Mouse (Mus musculus): Measurements from ENCODE around the gene Gpx1. TPM values are rescaled to one million over a fixed set of nuclear protein-coding genes. Genes with fewer than 3 reads are reported as not detected.

Gpx1 gene
- polyA plus RNA-seq, 1 experiment = 294 TPM

- Histone ChIP-seq H3K4me1 (ENCODE audit: control insufficient read depth, insufficient read depth, low read length) (peaks cover 11% of the 10 kb centered on the region), H3K4me3 (ENCODE audit: insufficient read depth, low read length) (no peak overlapping the region), H3K27ac (ENCODE audit: insufficient read depth, low read length) (no peak overlapping the region)
- no peak for TF ChIP-seq POLR2A (IDR thresholded peaks at IDR 0.05; ENCODE audit: extremely low read depth, insufficient read depth, low read length)
- TF ChIP-seq CTCF (IDR thresholded peaks at IDR 0.05; ENCODE audit: extremely low read depth, insufficient read depth, low read length) = no peak
Observed at GRCm38 (mm10) chr9:108344471-108344870, 5.8 kb downstream of the Gpx1 start.

- Histone ChIP-seq H3K4me1 (ENCODE audit: control insufficient read depth, insufficient read depth, low read length) (peaks cover 7% of the 10 kb centered on the region; the same call in 1 of the 2 replicates), H3K4me3 (ENCODE audit: insufficient read depth, low read length) (peak overlapping the region; percentile 77), H3K27ac (ENCODE audit: insufficient read depth, low read length) (peak overlapping the region; percentile 97)
- no peak for TF ChIP-seq POLR2A (IDR thresholded peaks at IDR 0.05; ENCODE audit: extremely low read depth, insufficient read depth, low read length)
- no peak for TF ChIP-seq CTCF (IDR thresholded peaks at IDR 0.05; ENCODE audit: extremely low read depth, insufficient read depth, low read length)
Observed at GRCm38 (mm10) chr9:108347024-108347423, 8.3 kb downstream of the Gpx1 start.

- TF ChIP-seq CTCF (IDR thresholded peaks at IDR 0.05; ENCODE audit: extremely low read depth, insufficient read depth, low read length) (no peak), POLR2A (IDR thresholded peaks at IDR 0.05; ENCODE audit: extremely low read depth, insufficient read depth, low read length) (peak; percentile 60; the same call in 1 of the 2 replicates)
- peak within 1 kb of the TSS; percentile 77 for H3K4me3 ChIP-seq (ENCODE audit: insufficient read depth, low read length)
- peaks cover 7% of the 10 kb centered on the region; the same call in 1 of the 2 replicates for H3K4me1 ChIP-seq (ENCODE audit: control insufficient read depth, insufficient read depth, low read length)
- H3K27ac ChIP-seq (ENCODE audit: insufficient read depth, low read length) = peak within 1 kb of the TSS; percentile 97
Observed at GRCm38 (mm10) chr9:108347540-108348289, 9.0 kb downstream of the Gpx1 start, which contains the start of gene Usp4. Gene Usp4, plus strand, starts transcription at chr9:108347853.

GRCm38 (mm10) chr9:108348290-108348680 lies 9.6 kb downstream of the Gpx1 start:
- TF ChIP-seq POLR2A (IDR thresholded peaks at IDR 0.05; ENCODE audit: extremely low read depth, insufficient read depth, low read length) (no peak), CTCF (IDR thresholded peaks at IDR 0.05; ENCODE audit: extremely low read depth, insufficient read depth, low read length) (no peak)
- Histone ChIP-seq H3K4me3 (ENCODE audit: insufficient read depth, low read length) (peak overlapping the region; percentile 77), H3K4me1 (ENCODE audit: control insufficient read depth, insufficient read depth, low read length) (peaks cover 7% of the 10 kb centered on the region; the same call in 1 of the 2 replicates), H3K27ac (ENCODE audit: insufficient read depth, low read length) (no peak overlapping the region)

- Histone ChIP-seq H3K27ac (ENCODE audit: insufficient read depth, low read length) (no peak overlapping the region), H3K4me3 (ENCODE audit: insufficient read depth, low read length) (no peak overlapping the region)
Observed at GRCm38 (mm10) chr9:108349727-108350126, 11.0 kb downstream of the Gpx1 start.

GRCm38 (mm10) chr9:108378234-108378633 lies 39.5 kb downstream of the Gpx1 start:
- Histone ChIP-seq H3K4me1 (ENCODE audit: control insufficient read depth, insufficient read depth, low read length) (no peaks in the 10 kb centered on the region), H3K4me3 (ENCODE audit: insufficient read depth, low read length) (no peak overlapping the region), H3K27ac (ENCODE audit: insufficient read depth, low read length) (no peak overlapping the region)
- no peak for TF ChIP-seq CTCF (IDR thresholded peaks at IDR 0.05; ENCODE audit: extremely low read depth, insufficient read depth, low read length)
- TF ChIP-seq POLR2A (IDR thresholded peaks at IDR 0.05; ENCODE audit: extremely low read depth, insufficient read depth, low read length) = no peak

More at GRCm38 (mm10) chr9:108349727-108350126, 11.0 kb downstream of the Gpx1 start:
- peaks cover 7% of the 10 kb centered on the region; the same call in 1 of the 2 replicates for H3K4me1 ChIP-seq (ENCODE audit: control insufficient read depth, insufficient read depth, low read length)
- no peak for TF ChIP-seq POLR2A (IDR thresholded peaks at IDR 0.05; ENCODE audit: extremely low read depth, insufficient read depth, low read length)
- no peak for TF ChIP-seq CTCF (IDR thresholded peaks at IDR 0.05; ENCODE audit: extremely low read depth, insufficient read depth, low read length)

- Histone ChIP-seq H3K27ac (ENCODE audit: insufficient read depth, low read length) (no peak overlapping the region), H3K4me3 (ENCODE audit: insufficient read depth, low read length) (no peak overlapping the region), H3K4me1 (ENCODE audit: control insufficient read depth, insufficient read depth, low read length) (no peaks in the 10 kb centered on the region)
- TF ChIP-seq CTCF (IDR thresholded peaks at IDR 0.05; ENCODE audit: extremely low read depth, insufficient read depth, low read length) (no peak), POLR2A (IDR thresholded peaks at IDR 0.05; ENCODE audit: extremely low read depth, insufficient read depth, low read length) (no peak)
Observed at GRCm38 (mm10) chr9:108378736-108379135, 40.0 kb downstream of the Gpx1 start.

- TF ChIP-seq POLR2A (IDR thresholded peaks at IDR 0.05; ENCODE audit: extremely low read depth, insufficient read depth, low read length) (no peak), CTCF (IDR thresholded peaks at IDR 0.05; ENCODE audit: extremely low read depth, insufficient read depth, low read length) (no peak)
- H3K27ac ChIP-seq (ENCODE audit: insufficient read depth, low read length) = no peak overlapping the region
- H3K4me3 ChIP-seq (ENCODE audit: insufficient read depth, low read length) = no peak overlapping the region
- H3K4me1 ChIP-seq (ENCODE audit: control insufficient read depth, insufficient read depth, low read length) = no peaks in the 10 kb centered on the region
Observed at GRCm38 (mm10) chr9:108379294-108379693, 40.6 kb downstream of the Gpx1 start.

- no peak for TF ChIP-seq POLR2A (IDR thresholded peaks at IDR 0.05; ENCODE audit: extremely low read depth, insufficient read depth, low read length)
- TF ChIP-seq CTCF (IDR thresholded peaks at IDR 0.05; ENCODE audit: extremely low read depth, insufficient read depth, low read length) = no peak
- no peak overlapping the region for H3K27ac ChIP-seq (ENCODE audit: insufficient read depth, low read length)
- H3K4me1 ChIP-seq (ENCODE audit: control insufficient read depth, insufficient read depth, low read length) = no peaks in the 10 kb centered on the region
- H3K4me3 ChIP-seq (ENCODE audit: insufficient read depth, low read length) = no peak overlapping the region
Observed at GRCm38 (mm10) chr9:108381382-108381781, 42.7 kb downstream of the Gpx1 start.

GRCm38 (mm10) chr9:108385006-108385405 lies 46.3 kb downstream of the Gpx1 start:
- no peak overlapping the region for H3K4me3 ChIP-seq (ENCODE audit: insufficient read depth, low read length)
- no peak overlapping the region for H3K27ac ChIP-seq (ENCODE audit: insufficient read depth, low read length)
- H3K4me1 ChIP-seq (ENCODE audit: control insufficient read depth, insufficient read depth, low read length) = no peaks in the 10 kb centered on the region
- TF ChIP-seq POLR2A (IDR thresholded peaks at IDR 0.05; ENCODE audit: extremely low read depth, insufficient read depth, low read length) (no peak), CTCF (IDR thresholded peaks at IDR 0.05; ENCODE audit: extremely low read depth, insufficient read depth, low read length) (no peak)

All from cortical plate, adult 2 months (tissue).